Mouse (Mus musculus): ENCODE measurements at regions not wholly inside any gene's neighbourhood (a gene's known extent, or its start where the extent isn't known, plus 50 kb on each side); places are given as distances from the start of the nearest gene placed in this dataset.

GRCm38 (mm10) chr15:94089856-94090255 lies 375.4 kb downstream of the Adamts20 start:
- TF ChIP-seq CTCF (IDR thresholded peaks at IDR 0.05; ENCODE audit: extremely low read depth, insufficient read depth, low read length): no peak
- TF ChIP-seq POLR2A (IDR thresholded peaks at IDR 0.05; ENCODE audit: extremely low read depth, insufficient read depth, low read length): no peak
